Mouse (Mus musculus): ENCODE data around the gene Rbmxl2.

Rbmxl2 gene

GRCm38 (mm10) chr7:107209204-107209860 lies at the start of gene Rbmxl2:
Rbmxl2 (plus strand) TSS chr7:107209445.
- DNase-seq: no peak

- DNase-seq: no peak
These were observed 42.6 kb upstream of the Rbmxl2 start, which contains the start of gene Nlrp14 for GRCm38 (mm10) chr7:107166690-107167089. Nlrp14 (plus strand) TSS chr7:107166990.

- DNase-seq: no peak
These were observed 28.8 kb upstream of the Rbmxl2 start for GRCm38 (mm10) chr7:107180406-107180805.

- DNase-seq: no peak
These were observed 7.4 kb upstream of the Rbmxl2 start for GRCm38 (mm10) chr7:107201817-107202216.

- no peak for DNase-seq
These were observed 1.4 kb upstream of the Rbmxl2 start for GRCm38 (mm10) chr7:107207843-107208242.

GRCm38 (mm10) chr7:107210126-107210576 lies 906 bp downstream of the Rbmxl2 start:
- no peak for DNase-seq

- DNase-seq: peak; percentile 26
These were observed 6.5 kb downstream of the Rbmxl2 start for GRCm38 (mm10) chr7:107215723-107216122.

- DNase-seq: no peak
These were observed 7.6 kb downstream of the Rbmxl2 start for GRCm38 (mm10) chr7:107216845-107217244.

GRCm38 (mm10) chr7:107236854-107237253 lies 27.6 kb downstream of the Rbmxl2 start:
- DNase-seq: no peak

- DNase-seq: no peak
These were observed 28.3 kb downstream of the Rbmxl2 start for GRCm38 (mm10) chr7:107237498-107237897.

- no peak for DNase-seq
These were observed 32.2 kb downstream of the Rbmxl2 start for GRCm38 (mm10) chr7:107241371-107241883.

GRCm38 (mm10) chr7:107250211-107250985 lies 41.2 kb downstream of the Rbmxl2 start:
- DNase-seq: no peak

- DNase-seq: no peak
These were observed 44.1 kb downstream of the Rbmxl2 start for GRCm38 (mm10) chr7:107253355-107253754.

- no peak for DNase-seq
These were observed 50.7 kb downstream of the Rbmxl2 start for GRCm38 (mm10) chr7:107259936-107260335.

Measured in cerebellum, adult 11-12 months (tissue).